Mouse (Mus musculus) small intestine, adult 2 months (tissue): ENCODE measurements around the gene Olfr221. TPM values are rescaled to one million over a fixed set of nuclear protein-coding genes. Genes with fewer than 3 reads are reported as not detected.

ENCODE experiments used
- H3K27ac ChIP-seq: fragments of 200-500 bp; 2 replicates; pipeline ENCODE4 v1.5.1; 2012; ENCODE audit warnings: low read depth, low read length, control low read depth, inconsistent platforms; ENCODE audit not compliant: insufficient read depth
- H3K27me3 ChIP-seq: fragments of 200-500 bp; 2 replicates; pipeline ENCODE4 v1.6.1; 2012; ENCODE audit warnings: mild to moderate bottlenecking, moderate library complexity, low read length, inconsistent platforms; ENCODE audit not compliant: control insufficient read depth, insufficient read depth
- H3K36me3 ChIP-seq: fragments of 200-500 bp; 2 replicates; pipeline ENCODE4 v1.6.1; 2012; ENCODE audit warnings: mild to moderate bottlenecking, low read length, control low read depth, inconsistent platforms; ENCODE audit not compliant: control insufficient read depth, insufficient read depth
- H3K4me1 ChIP-seq: fragments of 200-500 bp; 2 replicates; pipeline ENCODE4 v1.6.1; 2012; ENCODE audit warnings: low read length, inconsistent platforms, mixed read lengths; ENCODE audit not compliant: control insufficient read depth, insufficient read depth, insufficient read length
- H3K4me3 ChIP-seq: fragments of 200-500 bp; 2 replicates; pipeline ENCODE4 v1.5.1; 2012; ENCODE audit warnings: low read depth, mild to moderate bottlenecking, control low read depth, inconsistent platforms, low read length, moderate library complexity
- CTCF ChIP-seq: fragments of 200-500 bp; IDR thresholded peaks from 2 replicates; pipeline ENCODE4 v1.5.1; 2012; ENCODE audit warnings: low read depth, mild to moderate bottlenecking, control low read depth, inconsistent platforms, low read length, moderate library complexity, mixed read lengths; ENCODE audit not compliant: insufficient replicate concordance, insufficient read length; ENCODE audit errors: extremely low read depth
- POLR2A ChIP-seq: fragments of 200-500 bp; IDR thresholded peaks from 2 replicates; pipeline ENCODE4 v1.6.1; 2012; ENCODE audit warnings: low read depth, mild to moderate bottlenecking, control low read depth, inconsistent platforms, low read length, moderate library complexity
- WGBS: fragments of 180-500 bp; shearing (Covaris S2); methylation state at CpG from one replicate; pipeline ENCODE4 v1.1.7; 2018; 5-methylcytosine and 5-hydroxymethylcytosine counted together
- polyA plus RNA-seq: library from polyadenylated mRNA; depleted of rRNA; stranded (reverse); fragments of >200 nt; gene quantifications from 2 replicates; pipeline ENCODE4 v1.2.3, GENCODE M21; 2012

Gene Olfr221
- polyA plus RNA-seq, 1 experiment: not detected

DNA sequence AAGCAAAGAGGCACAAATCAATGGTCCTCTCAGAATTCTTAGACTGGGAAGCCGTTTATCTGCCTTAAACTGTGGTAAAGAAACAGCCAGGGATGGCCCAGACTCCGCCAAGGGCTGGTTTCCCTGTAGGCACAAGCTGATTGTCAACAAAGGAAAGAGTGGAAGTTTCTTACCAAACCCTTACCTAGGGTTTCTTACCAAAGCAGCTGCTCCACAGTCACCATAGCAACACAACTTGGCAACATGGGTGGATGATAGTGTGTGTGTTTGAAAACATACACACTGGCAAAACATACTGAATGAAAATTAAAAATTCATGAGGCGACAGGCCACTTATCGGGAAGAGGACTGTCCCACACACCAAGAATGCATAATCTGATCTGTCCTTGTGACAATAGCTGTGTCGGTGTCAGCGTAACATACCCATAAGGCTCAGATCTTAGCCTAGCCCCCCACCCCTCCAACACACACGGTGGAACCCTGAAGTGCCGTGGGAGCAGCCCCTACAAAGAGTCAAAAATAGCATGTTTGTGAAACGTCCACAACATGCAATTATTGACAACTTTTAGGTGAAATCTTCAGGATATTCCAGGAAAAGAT, 3.8 kb upstream of the Olfr221 start:
- H3K27ac ChIP-seq: no peak overlapping the region
- no peaks in the 10 kb centered on the region for H3K36me3 ChIP-seq
- no peaks in the 10 kb centered on the region for H3K27me3 ChIP-seq
- no peaks in the 10 kb centered on the region for H3K4me1 ChIP-seq
- H3K4me3 ChIP-seq: no peak overlapping the region
- WGBS: 81% methylated on average over 9 of the region's 9 CpGs
- TF ChIP-seq CTCF (no peak), POLR2A (no peak)

DNA sequence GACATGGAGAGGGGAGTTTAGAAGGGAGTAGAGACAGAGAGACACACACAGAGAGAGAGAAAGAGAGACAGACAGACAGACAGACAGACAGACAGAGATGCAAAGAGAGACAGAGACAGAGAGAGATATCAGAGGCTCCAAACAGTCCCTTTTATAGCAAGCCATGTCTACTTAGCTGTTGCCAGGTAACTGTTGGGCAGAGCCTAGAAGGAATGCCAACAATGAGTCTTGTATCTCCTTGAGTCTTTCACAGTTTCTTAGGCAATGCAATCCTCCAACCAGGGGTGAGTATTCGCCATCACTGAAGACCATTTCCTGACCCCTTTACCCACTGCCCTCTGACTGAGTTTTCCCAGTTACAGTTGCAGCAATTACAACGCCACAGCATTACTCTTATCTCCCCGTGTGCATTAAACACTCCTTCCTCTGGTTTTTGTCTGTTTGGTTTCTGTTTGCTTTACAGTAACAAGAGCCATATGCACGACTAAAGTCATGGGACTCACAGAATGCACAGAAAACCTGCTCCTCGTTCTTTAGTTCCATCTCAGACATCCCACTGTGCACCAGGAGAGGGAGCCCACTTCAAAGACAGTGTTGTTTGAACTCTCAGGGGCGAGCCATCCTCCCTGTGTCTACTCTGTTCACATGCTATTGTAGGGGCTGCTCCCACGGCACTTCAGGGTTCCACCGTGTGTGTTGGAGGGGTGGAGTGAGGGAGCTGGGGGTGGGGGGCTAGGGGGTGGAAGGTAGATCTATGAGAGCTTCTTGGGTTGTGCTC, 2.8 kb upstream of the Olfr221 start:
- WGBS: 4% methylated on average over 8 of the region's 8 CpGs
- TF ChIP-seq CTCF: no peak
- TF ChIP-seq POLR2A: no peak
- Histone ChIP-seq H3K4me3 (no peak overlapping the region), H3K4me1 (no peaks in the 10 kb centered on the region), H3K36me3 (no peaks in the 10 kb centered on the region), H3K27ac (no peak overlapping the region), H3K27me3 (no peaks in the 10 kb centered on the region)

DNA sequence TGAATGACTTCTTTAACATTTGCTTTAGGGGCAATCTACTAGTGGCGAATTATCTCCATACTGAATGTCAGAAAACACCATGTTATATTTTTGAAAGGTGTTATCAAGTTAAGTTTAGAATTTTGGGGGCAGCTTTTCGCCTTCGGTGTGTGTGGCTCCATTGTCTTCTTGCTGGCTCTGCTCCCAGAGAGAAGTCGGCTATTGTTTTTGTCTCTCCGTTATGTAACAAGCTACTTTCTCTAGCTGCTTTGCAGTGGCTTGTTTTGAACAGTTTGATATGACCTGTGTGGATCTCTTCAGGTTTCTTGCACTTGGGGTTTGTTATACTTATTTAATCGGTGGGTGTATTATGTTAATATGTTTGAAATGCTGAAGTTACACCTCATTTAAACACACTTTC, 1.2 kb upstream of the Olfr221 start:
- Histone ChIP-seq H3K27me3 (no peaks in the 10 kb centered on the region), H3K36me3 (no peaks in the 10 kb centered on the region), H3K27ac (no peak overlapping the region), H3K4me3 (no peak overlapping the region), H3K4me1 (no peaks in the 10 kb centered on the region; the same call in 1 of the 2 replicates)
- WGBS: 72% methylated on average over 6 of the region's 6 CpGs
- TF ChIP-seq CTCF (no peak), POLR2A (no peak)

DNA sequence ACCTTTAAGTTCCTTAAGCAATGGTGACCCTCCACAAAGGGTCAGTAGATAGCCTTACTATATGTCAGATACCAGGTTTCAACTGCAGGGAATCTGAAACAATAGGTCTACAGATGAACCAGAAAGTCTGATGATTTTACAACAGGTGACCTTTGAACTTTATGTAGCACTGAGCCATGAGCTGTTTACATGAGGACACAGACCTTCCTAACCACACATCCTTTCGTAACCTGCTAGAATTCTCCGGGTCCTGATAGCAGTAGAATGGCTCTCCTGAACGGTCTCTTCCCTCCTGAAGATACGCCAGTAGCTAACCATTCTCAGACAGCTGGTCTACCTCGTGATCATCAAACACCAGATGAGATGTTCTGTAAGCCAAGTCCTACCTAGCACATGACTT, 2.9 kb downstream of the Olfr221 start:
- Histone ChIP-seq H3K4me3 (no peak overlapping the region), H3K36me3 (no peaks in the 10 kb centered on the region), H3K4me1 (no peaks in the 10 kb centered on the region; the same call in 1 of the 2 replicates), H3K27me3 (no peaks in the 10 kb centered on the region), H3K27ac (no peak overlapping the region)
- TF ChIP-seq POLR2A (no peak), CTCF (no peak)
- WGBS: 22% methylated on average over 5 of the region's 5 CpGs

- Histone ChIP-seq H3K27ac (no peak overlapping the region), H3K4me3 (no peak overlapping the region), H3K36me3 (no peaks in the 10 kb centered on the region), H3K4me1 (no peaks in the 10 kb centered on the region; the same call in 1 of the 2 replicates), H3K27me3 (no peaks in the 10 kb centered on the region)
- WGBS: 81% methylated on average over 6 of the region's 6 CpGs
- TF ChIP-seq POLR2A: no peak
- no peak for TF ChIP-seq CTCF
These were observed 6.3 kb downstream of the Olfr221 start for GRCm38 (mm10) chr14:52035926-52036325.

DNA sequence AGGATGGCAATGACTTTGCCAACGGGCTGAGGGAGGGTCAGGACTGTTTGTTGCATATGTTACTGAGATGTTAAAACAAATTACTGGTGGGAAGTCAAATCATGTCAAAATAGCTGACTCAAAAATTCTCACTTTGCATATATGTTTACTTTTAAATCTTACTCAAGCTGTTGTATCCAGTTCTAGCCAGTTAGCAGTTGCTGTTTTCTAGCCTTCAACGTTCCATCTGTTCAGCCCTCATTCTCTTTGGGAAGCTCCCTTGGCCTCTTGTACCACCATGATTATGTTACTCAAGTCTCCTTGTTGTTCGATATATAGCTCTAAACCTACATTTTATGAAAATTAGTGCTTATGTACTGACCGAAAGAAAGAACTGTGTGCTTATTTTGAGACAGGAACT, 15.9 kb downstream of the Olfr221 start:
- H3K4me3 ChIP-seq: no peak overlapping the region
- no peak for TF ChIP-seq POLR2A
- TF ChIP-seq CTCF: no peak
- H3K4me1 ChIP-seq: peaks cover 4% of the 10 kb centered on the region; the same call in 1 of the 2 replicates
- H3K36me3 ChIP-seq: no peaks in the 10 kb centered on the region
- WGBS: 85% methylated on average over 4 of the region's 4 CpGs
- no peaks in the 10 kb centered on the region for H3K27me3 ChIP-seq
- H3K27ac ChIP-seq: no peak overlapping the region

GRCm38 (mm10) chr14:52024133-52024532, 18.1 kb downstream of the Olfr221 start:
- Histone ChIP-seq H3K36me3 (no peaks in the 10 kb centered on the region), H3K27me3 (no peaks in the 10 kb centered on the region), H3K27ac (no peak overlapping the region), H3K4me1 (peaks cover 4% of the 10 kb centered on the region; the same call in 1 of the 2 replicates), H3K4me3 (no peak overlapping the region)
- WGBS: 70% methylated on average over 2 of the region's 2 CpGs
- TF ChIP-seq CTCF (no peak), POLR2A (no peak)
